Mouse (Mus musculus) stomach, postnatal 0 days (tissue): ENCODE measurements at regions not wholly inside any gene's neighbourhood (a gene's known extent, or its start where the extent isn't known, plus 50 kb on each side); places are given as distances from the start of the nearest gene placed in this dataset.

Experiments
- ATAC-seq: fragments of 200-750 bp; cut with Nextera tagmentation; 2 replicates; pipeline ENCODE4 v1.8.0; 2017; ENCODE audit not compliant: low FRiP score, low TSS enrichment
- DNase-seq: peaks from one replicate; pipeline ENCODE4 v3.0.0-alpha.2; 2016; ENCODE audit warnings: low spot score
- H3K27ac ChIP-seq: fragments of 300-500 bp; sonication (generic); replicated peaks from 2 replicates; pipeline ENCODE4 v1.5.1; 2014; ENCODE audit warnings: mild to moderate bottlenecking, control low read depth
- H3K27me3 ChIP-seq: fragments of 300-500 bp; sonication (generic); 2 replicates; pipeline ENCODE4 v1.6.1; 2014; ENCODE audit warnings: low read length; ENCODE audit not compliant: control insufficient read depth, insufficient read depth
- H3K36me3 ChIP-seq: fragments of 300-500 bp; sonication (generic); 2 replicates; pipeline ENCODE4 v1.6.1; 2014; ENCODE audit warnings: low read length, mixed read lengths; ENCODE audit not compliant: control insufficient read depth, insufficient read depth
- H3K4me1 ChIP-seq: fragments of 300-500 bp; sonication (generic); replicated peaks from 2 replicates; pipeline ENCODE4 v1.6.1; 2014; ENCODE audit warnings: antibody characterized with exemption; ENCODE audit not compliant: control insufficient read depth, insufficient read depth
- H3K4me2 ChIP-seq: fragments of 300-500 bp; sonication (generic); replicated peaks from 2 replicates; pipeline ENCODE4 v1.6.1; 2014; ENCODE audit warnings: low read depth, mild to moderate bottlenecking, control low read depth, moderate library complexity
- H3K4me3 ChIP-seq: fragments of 300-500 bp; sonication (generic); 2 replicates; pipeline ENCODE4 v1.5.1; 2014; ENCODE audit warnings: low read depth, low read length, control low read depth
- H3K9ac ChIP-seq: fragments of 300-500 bp; sonication (generic); 2 replicates; pipeline ENCODE4 v1.6.1; 2014; ENCODE audit warnings: mild to moderate bottlenecking, low read length, control low read depth, mixed read lengths
- H3K9me3 ChIP-seq: fragments of 300-500 bp; sonication (generic); 2 replicates; pipeline ENCODE4 v1.6.1; 2016; ENCODE audit warnings: low read length; ENCODE audit not compliant: control insufficient read depth
- CTCF ChIP-seq: IDR thresholded peaks from 2 replicates; pipeline ENCODE4 v1.5.1; 2016; ENCODE audit warnings: antibody characterized with exemption, low read depth, mild to moderate bottlenecking, moderate library complexity
- EP300 ChIP-seq: optimal IDR thresholded peaks from 2 replicates; pipeline ENCODE3; 2016; ENCODE audit warnings: antibody characterized with exemption
- WGBS: fragments of 180-500 bp; shearing (Covaris S2); extraction: QIAGEN DNeasy Blood & Tissue Kit; methylation state at CpG from one replicate; pipeline ENCODE4 v1.1.7; 2014; 5-methylcytosine and 5-hydroxymethylcytosine counted together

GRCm38 (mm10) chr12:16231093-16231492 lies 379.7 kb downstream of the Lpin1 start:
- ATAC-seq (no peak), DNase-seq (no peak)
- Histone ChIP-seq H3K4me2 (no peak overlapping the region), H3K27ac (no peak overlapping the region), H3K27me3 (no peaks in the 10 kb centered on the region), H3K4me1 (no peaks in the 10 kb centered on the region), H3K36me3 (no peaks in the 10 kb centered on the region), H3K4me3 (no peak overlapping the region), H3K9ac (no peak overlapping the region), H3K9me3 (no peaks in the 10 kb centered on the region)
- 85% methylated on average over 2 of the region's 2 CpGs for WGBS
- no peak for TF ChIP-seq EP300
- peak; percentile 15; the same call in 1 of the 2 replicates for TF ChIP-seq CTCF

GRCm38 (mm10) chr12:16225428-16225827 lies 385.3 kb downstream of the Lpin1 start:
- Histone ChIP-seq H3K4me2 (no peak overlapping the region), H3K27me3 (no peaks in the 10 kb centered on the region), H3K9me3 (no peaks in the 10 kb centered on the region), H3K9ac (no peak overlapping the region), H3K27ac (no peak overlapping the region), H3K4me1 (no peaks in the 10 kb centered on the region), H3K4me3 (no peak overlapping the region), H3K36me3 (no peaks in the 10 kb centered on the region)
- ATAC-seq, result no peak
- TF ChIP-seq EP300 (no peak), CTCF (no peak)
- WGBS, result 89% methylated on average over 2 of the region's 2 CpGs
- DNase-seq, result no peak

GRCm38 (mm10) chr12:16222836-16223450 lies 387.8 kb downstream of the Lpin1 start:
- no peak for DNase-seq

GRCm38 (mm10) chr12:16222205-16222604 lies 388.6 kb downstream of the Lpin1 start:
- peak; percentile 91; the same call in 1 of the 2 replicates for ATAC-seq
- DNase-seq, result peak; percentile 32
- no peaks in the 10 kb centered on the region for H3K4me1 ChIP-seq
- no peak overlapping the region for H3K9ac ChIP-seq
- H3K9me3 ChIP-seq, result no peaks in the 10 kb centered on the region
- H3K4me2 ChIP-seq, result no peak overlapping the region
- TF ChIP-seq CTCF, result no peak
- no peak for TF ChIP-seq EP300
- no peaks in the 10 kb centered on the region for H3K27me3 ChIP-seq
- no peak overlapping the region for H3K27ac ChIP-seq
- H3K36me3 ChIP-seq, result no peaks in the 10 kb centered on the region
- H3K4me3 ChIP-seq, result no peak overlapping the region

More at GRCm38 (mm10) chr12:16222836-16223450, 387.8 kb downstream of the Lpin1 start:
- ATAC-seq, result no peak
- Histone ChIP-seq H3K27me3 (no peaks in the 10 kb centered on the region), H3K27ac (no peak overlapping the region), H3K9ac (no peak overlapping the region), H3K4me2 (no peak overlapping the region), H3K36me3 (no peaks in the 10 kb centered on the region), H3K4me3 (no peak overlapping the region), H3K4me1 (no peaks in the 10 kb centered on the region), H3K9me3 (no peaks in the 10 kb centered on the region)
- WGBS, result 46% methylated on average over 9 of the region's 9 CpGs
- TF ChIP-seq CTCF (no peak), EP300 (no peak)

GRCm38 (mm10) chr12:16221142-16221541 lies 389.6 kb downstream of the Lpin1 start:
- DNase-seq, result no peak
- Histone ChIP-seq H3K27ac (no peak overlapping the region), H3K27me3 (no peaks in the 10 kb centered on the region), H3K4me3 (no peak overlapping the region), H3K4me2 (no peak overlapping the region), H3K4me1 (no peaks in the 10 kb centered on the region), H3K9ac (no peak overlapping the region), H3K9me3 (no peaks in the 10 kb centered on the region), H3K36me3 (no peaks in the 10 kb centered on the region)
- TF ChIP-seq EP300, result no peak
- no peak for TF ChIP-seq CTCF
- no peak for ATAC-seq
- 75% methylated on average over 1 of the region's 1 CpGs for WGBS

- Histone ChIP-seq H3K27me3 (no peaks in the 10 kb centered on the region), H3K27ac (no peak overlapping the region), H3K4me1 (no peaks in the 10 kb centered on the region), H3K9me3 (no peaks in the 10 kb centered on the region), H3K4me3 (no peak overlapping the region), H3K9ac (no peak overlapping the region), H3K36me3 (no peaks in the 10 kb centered on the region), H3K4me2 (no peak overlapping the region)
- DNase-seq, result no peak
- 95% methylated on average over 3 of the region's 3 CpGs for WGBS
- ATAC-seq, result no peak
- TF ChIP-seq CTCF (no peak), EP300 (no peak)
Measured at GRCm38 (mm10) chr12:16220561-16220960, 390.2 kb downstream of the Lpin1 start.
